Mouse (Mus musculus): ENCODE data around the gene Mapk14. TPM values are rescaled to one million over a fixed set of nuclear protein-coding genes. Genes with fewer than 3 reads are reported as not detected.

The Mapk14 gene
- polyA plus RNA-seq (2017; shearing (Covaris generic)), result 123 TPM

DNA sequence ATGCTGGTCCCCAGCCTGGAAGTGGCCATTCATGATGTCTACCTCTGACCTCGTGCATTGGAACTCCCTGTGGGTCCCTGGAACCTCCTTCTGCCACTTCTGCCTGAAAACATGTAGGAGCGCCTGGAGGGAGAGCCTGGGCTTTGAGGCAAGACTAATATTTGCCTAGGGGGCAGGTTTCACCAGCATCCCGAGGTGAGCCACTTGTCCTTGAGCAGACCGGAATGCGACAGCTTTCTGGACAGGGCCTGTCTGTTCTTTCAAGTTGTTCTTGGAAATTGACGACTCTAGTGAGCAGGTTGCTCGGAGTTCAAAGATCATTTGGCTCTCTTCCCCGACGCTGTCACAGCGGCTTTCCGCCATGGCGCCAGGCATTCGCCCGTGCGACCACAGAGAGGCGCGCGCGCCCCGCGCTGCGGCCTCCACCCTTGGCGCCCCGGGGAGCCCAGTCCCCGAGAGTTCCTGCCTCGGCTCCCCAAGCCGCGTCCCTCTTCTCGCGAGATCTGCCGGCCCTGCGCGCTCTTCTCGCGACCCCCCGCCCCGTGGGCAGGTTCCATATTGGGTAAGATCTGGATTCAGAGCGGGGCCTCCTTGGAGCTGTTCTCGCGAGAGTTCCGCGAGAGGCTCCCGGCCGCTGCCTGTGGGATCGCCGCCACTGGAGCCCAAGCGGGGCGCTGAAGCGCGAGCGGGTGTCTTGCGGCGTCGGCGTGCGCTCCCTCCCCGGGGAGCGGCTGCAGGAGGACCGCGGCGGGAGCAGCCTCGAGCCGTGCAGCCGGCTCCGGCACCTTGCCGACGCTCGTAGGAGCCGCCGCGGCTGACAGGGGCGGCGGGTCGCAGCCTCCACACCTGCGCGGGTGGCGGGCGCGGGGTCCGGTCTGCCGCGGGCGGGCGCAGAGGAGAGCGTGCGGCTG lies at the start of gene Mapk14:
Mapk14 (plus strand) TSS at position 554 of the 911 bp plus-strand sequence.

DNA sequence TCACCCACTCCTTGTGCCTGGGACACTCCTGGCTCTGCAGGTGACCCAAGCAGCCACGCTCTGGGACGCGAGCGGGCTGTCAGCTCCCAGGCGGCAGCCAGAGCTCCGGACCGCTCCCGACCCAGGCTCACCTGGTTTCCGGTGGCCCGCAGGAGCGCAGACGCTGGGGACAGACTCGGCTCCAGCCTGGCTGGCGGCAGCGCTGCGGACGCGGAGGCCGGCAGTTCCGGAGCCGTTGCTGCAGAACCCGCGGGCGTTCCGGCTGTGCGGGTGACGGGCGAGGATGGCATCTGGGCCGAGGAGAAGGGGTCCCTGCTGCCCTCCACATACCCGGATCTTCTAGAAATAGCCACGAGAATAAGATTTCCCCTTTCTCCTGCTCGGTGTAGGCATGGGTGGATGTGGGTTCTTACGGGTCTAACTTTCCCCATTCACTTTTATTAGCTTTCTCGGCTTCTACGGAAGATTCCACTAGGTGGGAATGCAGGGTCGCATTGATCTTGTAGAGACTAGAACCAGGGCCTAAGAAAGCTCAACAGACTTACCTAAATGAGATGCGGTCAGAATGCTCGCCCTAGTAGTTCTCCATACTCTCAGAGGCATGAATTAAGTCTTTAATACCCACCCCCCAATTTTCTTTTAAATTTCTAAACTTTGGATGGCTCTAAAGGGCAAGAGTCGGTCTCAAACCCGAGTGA lies 1.4 kb upstream of the Mapk14 start, which contains the start of gene Slc26a8:
Slc26a8 (minus strand) TSS at position 648 of the 698 bp plus-strand sequence.

DNA sequence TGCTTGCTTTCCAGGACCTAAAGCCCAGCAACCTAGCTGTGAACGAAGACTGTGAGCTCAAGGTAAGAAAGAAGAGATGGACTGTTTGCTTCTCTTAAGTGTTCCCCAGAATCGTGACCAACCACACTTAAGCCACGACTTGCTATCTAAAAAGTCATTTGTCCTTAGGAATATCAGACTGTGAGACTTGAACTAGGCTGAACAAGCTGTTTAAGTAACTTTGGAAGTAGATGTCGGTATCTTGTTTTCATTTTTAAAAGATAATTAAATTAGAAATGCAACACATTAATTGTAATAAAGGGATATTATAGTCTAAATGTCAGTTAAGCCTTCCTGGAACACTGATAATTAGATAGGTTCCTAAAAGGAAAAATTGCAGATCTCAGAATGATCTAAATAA lies 34.7 kb downstream of the Mapk14 start, which contains the start of gene AC170998.1:
AC170998.1 (plus strand) TSS at position 301 of the 400 bp plus-strand sequence.

DNA sequence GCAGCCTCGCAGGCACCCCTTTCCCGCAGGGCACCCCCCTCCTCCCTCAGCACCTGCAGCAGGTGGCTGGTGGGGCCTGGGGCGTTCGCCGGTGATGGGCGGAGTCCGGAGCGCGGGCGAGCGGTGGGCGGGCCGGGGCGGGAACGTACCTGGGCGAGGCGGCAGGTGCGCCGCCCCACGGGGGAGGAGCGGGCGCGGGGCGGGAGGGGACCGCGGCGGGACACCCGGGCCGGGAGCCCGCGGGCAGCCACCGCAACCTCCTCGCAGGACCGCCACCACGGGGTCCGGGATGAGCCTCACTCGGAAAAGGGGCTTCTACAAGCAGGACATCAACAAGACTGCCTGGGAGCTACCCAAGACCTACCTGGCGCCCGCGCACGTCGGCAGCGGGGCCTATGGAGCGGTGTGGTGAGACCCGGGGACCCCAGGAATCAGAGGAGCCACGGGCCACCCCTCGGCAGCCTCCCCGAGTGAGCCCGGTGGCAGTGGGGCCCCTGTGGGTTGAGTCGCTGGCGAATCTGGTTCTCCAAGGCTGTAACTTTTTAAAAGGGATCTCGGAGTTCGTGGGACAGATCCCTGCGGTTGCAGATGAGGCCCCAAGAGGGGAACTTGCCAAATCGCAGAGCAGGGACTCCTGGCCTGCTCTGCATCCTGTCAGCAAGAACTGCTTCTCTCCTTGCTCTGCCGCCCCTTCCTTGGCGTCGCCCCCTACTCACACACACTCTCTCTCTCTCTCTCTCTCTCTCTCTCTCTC lies 78.2 kb downstream of the Mapk14 start, which contains the start of gene Mapk13:
Mapk13 (plus strand) TSS at position 177 of the 754 bp plus-strand sequence.

Other genes with a start within 250 kb of the Mapk14 start
- 84.8 TPM for gene Fkbp5, start 173.8 kb upstream of the Mapk14 start, polyA plus RNA-seq (2017; shearing (Covaris generic))
- gene Armc12, start 160.5 kb upstream of the Mapk14 start, polyA plus RNA-seq (2017; shearing (Covaris generic)), result not detected
- not detected for gene Clpsl2, start 141.9 kb upstream of the Mapk14 start, polyA plus RNA-seq (2017; shearing (Covaris generic))
- not detected for gene Clps, start 130.6 kb upstream of the Mapk14 start, polyA plus RNA-seq (2017; shearing (Covaris generic))
- 0.26 TPM for gene Lhfpl5, start 115.7 kb upstream of the Mapk14 start, polyA plus RNA-seq (2017; shearing (Covaris generic))
- gene Srpk1, start 68.6 kb upstream of the Mapk14 start, polyA plus RNA-seq (2017; shearing (Covaris generic)), result 255 TPM
- gene Slc26a8, start 1.1 kb upstream of the Mapk14 start, polyA plus RNA-seq (2017; shearing (Covaris generic)), result not detected
- 7.7 TPM for gene AC170998.1, start 34.8 kb downstream of the Mapk14 start, polyA plus RNA-seq (2017; shearing (Covaris generic))
- not detected for gene Mapk13, start 78.0 kb downstream of the Mapk14 start, polyA plus RNA-seq (2017; shearing (Covaris generic))
- gene Brpf3, start 109.8 kb downstream of the Mapk14 start, polyA plus RNA-seq (2017; shearing (Covaris generic)), result 14.8 TPM
- not detected for gene Pnpla1, start 167.1 kb downstream of the Mapk14 start, polyA plus RNA-seq (2017; shearing (Covaris generic))
- gene 4930539E08Rik, start 224.0 kb downstream of the Mapk14 start, polyA plus RNA-seq (2017; shearing (Covaris generic)), result 0.19 TPM